Mouse (Mus musculus) kidney, postnatal 0 days (tissue): ENCODE measurements around the gene Cdkn2c. TPM values are rescaled to one million over a fixed set of nuclear protein-coding genes. Genes with fewer than 3 reads are reported as not detected.

ENCODE experiments used
- ATAC-seq: fragments of 200-750 bp; cut with Nextera tagmentation; replicated peaks from 2 replicates; pipeline ENCODE4 v1.8.0; 2017; ENCODE audit warnings: low read depth, moderate number of reproducible peaks, moderate TSS enrichment, moderate library complexity; ENCODE audit not compliant: low FRiP score
- DNase-seq: peaks from one replicate; pipeline ENCODE4 v3.0.0-alpha.2; 2016; ENCODE audit warnings: low spot score
- H3K27ac ChIP-seq: fragments of 300-500 bp; sonication (generic); 2 replicates; pipeline ENCODE4 v1.5.1; 2014; ENCODE audit warnings: mild to moderate bottlenecking
- H3K27me3 ChIP-seq: fragments of 300-500 bp; sonication (generic); 2 replicates; pipeline ENCODE4 v1.6.1; 2014; ENCODE audit warnings: low read length, mixed read lengths; ENCODE audit not compliant: insufficient read depth
- H3K36me3 ChIP-seq: fragments of 300-500 bp; sonication (generic); 2 replicates; pipeline ENCODE4 v1.6.1; 2014; ENCODE audit warnings: low read length, mixed read lengths; ENCODE audit not compliant: insufficient read depth
- H3K4me1 ChIP-seq: fragments of 300-500 bp; sonication (generic); replicated peaks from 2 replicates; pipeline ENCODE4 v1.6.1; 2014; ENCODE audit warnings: antibody characterized with exemption, low read length, mixed read lengths; ENCODE audit not compliant: insufficient read depth
- H3K4me2 ChIP-seq: fragments of 300-500 bp; sonication (generic); 2 replicates; pipeline ENCODE4 v1.6.1; 2014; ENCODE audit warnings: mild to moderate bottlenecking, low read length, moderate library complexity, mixed read lengths
- H3K4me3 ChIP-seq: fragments of 300-500 bp; sonication (generic); replicated peaks from 2 replicates; pipeline ENCODE4 v1.5.1; 2014; ENCODE audit warnings: low read depth, low read length
- H3K9ac ChIP-seq: fragments of 300-500 bp; sonication (generic); 2 replicates; pipeline ENCODE4 v1.6.1; 2014; ENCODE audit warnings: low read depth, low read length
- H3K9me3 ChIP-seq: fragments of 300-500 bp; sonication (generic); replicated peaks from 2 replicates; pipeline ENCODE4 v1.6.1; 2016; ENCODE audit warnings: low read length, inconsistent platforms, mixed read lengths
- CTCF ChIP-seq: IDR thresholded peaks from 2 replicates; pipeline ENCODE4 v1.5.1; 2016; ENCODE audit warnings: antibody characterized with exemption, low read depth, mild to moderate bottlenecking, moderate library complexity
- WGBS: fragments of 180-500 bp; shearing (Covaris S2); extraction: QIAGEN DNeasy Blood & Tissue Kit; methylation state at CpG from one replicate; pipeline ENCODE4 v1.1.7; 2014; 5-methylcytosine and 5-hydroxymethylcytosine counted together
- polyA plus RNA-seq: library from polyadenylated mRNA; unstranded; fragments of >200 nt; fragmentation: Nextera tagmentation; extraction: Ambion mirVana; gene quantifications from 2 replicates; pipeline ENCODE4 v1.2.1, GENCODE M21; 2015

Cdkn2c gene
- polyA plus RNA-seq, 1 experiment from 2014 or later = 7.2 TPM

DNA sequence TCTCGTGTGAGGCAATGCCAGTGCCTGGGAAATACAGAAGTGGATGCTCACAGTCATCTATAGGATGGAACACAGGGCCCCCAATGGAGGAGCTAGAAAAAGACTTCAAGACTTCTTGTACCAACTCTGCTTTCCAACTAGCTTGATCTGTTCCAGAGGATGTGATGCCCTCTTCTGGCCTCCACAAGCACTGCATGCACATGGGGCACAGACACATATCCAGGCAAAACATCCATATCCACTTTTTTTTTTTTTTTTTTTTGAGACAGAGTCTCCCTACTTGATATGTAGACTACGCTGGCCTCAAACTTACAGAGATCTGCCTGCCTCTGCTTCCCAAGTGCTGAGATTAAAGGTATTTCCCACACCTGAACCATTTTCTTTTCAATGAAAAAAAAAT is 32.0 kb downstream of the Cdkn2c start:
- Histone ChIP-seq H3K9ac (no peak overlapping the region), H3K4me3 (no peak overlapping the region), H3K36me3 (no peaks in the 10 kb centered on the region), H3K4me1 (no peaks in the 10 kb centered on the region), H3K9me3 (no peaks in the 10 kb centered on the region), H3K27ac (no peak overlapping the region), H3K27me3 (no peaks in the 10 kb centered on the region), H3K4me2 (no peak overlapping the region)
- ATAC-seq (no peak), DNase-seq (no peak)
- 96% methylated on average over 2 of the region's 2 CpGs for WGBS
- TF ChIP-seq CTCF = peak; percentile 48; the same call in 1 of the 2 replicates

- Histone ChIP-seq H3K27ac (no peak overlapping the region), H3K4me2 (no peak overlapping the region), H3K9ac (no peak overlapping the region), H3K27me3 (no peaks in the 10 kb centered on the region), H3K4me3 (no peak overlapping the region), H3K9me3 (no peaks in the 10 kb centered on the region), H3K4me1 (no peaks in the 10 kb centered on the region), H3K36me3 (no peaks in the 10 kb centered on the region)
- WGBS = 76% methylated on average over 4 of the region's 4 CpGs
- ATAC-seq (no peak), DNase-seq (no peak)
- TF ChIP-seq CTCF = no peak
Observed at GRCm38 (mm10) chr4:109631029-109631428, 36.0 kb downstream of the Cdkn2c start.

DNA sequence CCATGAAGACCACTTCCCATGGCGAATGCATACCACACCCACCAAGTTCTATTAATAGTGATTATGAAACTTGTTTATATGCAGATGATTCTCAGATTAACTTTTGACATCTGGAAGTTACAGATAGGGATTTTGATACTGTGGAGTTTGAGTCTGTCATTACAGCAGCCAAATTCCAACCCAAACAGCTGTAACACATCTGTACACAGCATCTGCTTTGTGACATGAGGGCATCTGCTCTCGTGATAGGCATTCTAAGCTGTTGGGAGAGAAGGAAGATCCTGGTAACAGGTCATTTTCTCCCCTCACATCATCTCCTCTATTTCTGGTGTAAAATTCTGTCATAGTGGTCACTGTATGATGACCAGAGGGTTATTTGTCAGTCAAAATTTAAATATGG is 36.8 kb downstream of the Cdkn2c start:
- Histone ChIP-seq H3K36me3 (no peaks in the 10 kb centered on the region), H3K4me3 (no peak overlapping the region), H3K9ac (no peak overlapping the region), H3K9me3 (no peaks in the 10 kb centered on the region), H3K27ac (no peak overlapping the region), H3K4me2 (no peak overlapping the region), H3K4me1 (no peaks in the 10 kb centered on the region), H3K27me3 (no peaks in the 10 kb centered on the region)
- TF ChIP-seq CTCF = no peak
- ATAC-seq (no peak), DNase-seq (no peak)
- 62% methylated on average over 2 of the region's 2 CpGs for WGBS

DNA sequence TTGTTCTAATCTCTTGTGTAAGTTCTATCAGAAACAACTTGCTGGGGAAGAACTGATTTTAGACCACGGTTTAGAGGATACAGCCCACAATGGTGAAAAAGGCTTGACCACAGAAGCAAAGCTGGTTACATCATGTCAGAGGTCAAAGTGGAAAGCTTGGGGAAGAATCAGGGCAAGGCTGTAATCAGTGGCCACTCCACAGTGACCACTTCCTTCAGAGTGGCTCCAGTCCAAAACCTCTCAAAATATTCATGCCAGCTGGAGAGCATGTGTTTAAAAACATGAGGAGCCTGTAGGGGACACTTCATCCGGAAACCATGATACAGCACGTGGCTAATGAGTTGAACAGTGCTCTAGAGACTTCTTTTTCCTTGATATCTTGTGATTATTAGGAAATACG is 54.4 kb downstream of the Cdkn2c start:
- TF ChIP-seq CTCF = no peak
- ATAC-seq = no peak
- Histone ChIP-seq H3K4me3 (no peak overlapping the region), H3K27ac (no peak overlapping the region), H3K27me3 (no peaks in the 10 kb centered on the region), H3K4me2 (no peak overlapping the region), H3K9me3 (no peaks in the 10 kb centered on the region), H3K4me1 (no peaks in the 10 kb centered on the region), H3K9ac (no peak overlapping the region), H3K36me3 (no peaks in the 10 kb centered on the region)
- whole genome bisulfite sequencing = 83% methylated on average over 4 of the region's 4 CpGs
- DNase-seq = no peak

Other genes with a start within 250 kb of the Cdkn2c start
- 51.6 and 57.5 TPM in 2 replicates for gene Rnf11, start 182.5 kb downstream of the Cdkn2c start, polyA plus RNA-seq
- not detected in 2 replicates for gene 4930522H14Rik, start 135.9 kb downstream of the Cdkn2c start, polyA plus RNA-seq
- gene Faf1, start 9.4 kb upstream of the Cdkn2c start, polyA plus RNA-seq = 22.2 and 22.6 TPM in 2 replicates